Mouse (Mus musculus) spleen, postnatal 14 days (tissue): Measurements from ENCODE around the gene Adgrg1.

ENCODE experiments used
- DNase-seq, 2 experiments: peaks; one replicate each; pipeline ENCODE4 v3.0.0; 2021 to 2022; ENCODE audit warnings: low spot score in 2 of 2

Adgrg1 gene

GRCm38 (mm10) chr8:95041883-95042784 lies 67.6 kb downstream of the Adgrg1 start:
- no peak for DNase-seq

GRCm38 (mm10) chr8:95044811-95045210 lies 70.3 kb downstream of the Adgrg1 start:
- no peak for DNase-seq

- DNase-seq = no peak
Measured at GRCm38 (mm10) chr8:95046982-95047381, 72.4 kb downstream of the Adgrg1 start.

GRCm38 (mm10) chr8:95047884-95048680 lies 73.5 kb downstream of the Adgrg1 start:
- DNase-seq = no peak

- DNase-seq = no peak
Measured at GRCm38 (mm10) chr8:95049636-95050035, 75.1 kb downstream of the Adgrg1 start.

GRCm38 (mm10) chr8:95054438-95054837 lies 79.9 kb downstream of the Adgrg1 start:
- DNase-seq = no peak

GRCm38 (mm10) chr8:95054927-95055510 lies 80.5 kb downstream of the Adgrg1 start, which contains the start of gene Drc7:
Drc7 (plus strand) TSS chr8:95055103.
- DNase-seq = no peak

GRCm38 (mm10) chr8:95056414-95056813 lies 81.9 kb downstream of the Adgrg1 start:
- DNase-seq = no peak

- DNase-seq = no peak
Measured at GRCm38 (mm10) chr8:95058661-95059060, 84.1 kb downstream of the Adgrg1 start.

GRCm38 (mm10) chr8:95059812-95060533 lies 85.4 kb downstream of the Adgrg1 start:
- no peak for DNase-seq
